Mouse (Mus musculus) liver, adult 2 months (tissue): ENCODE data around the gene D430041D05Rik.

Experiments used
- CTCF ChIP-seq: fragments of 200-500 bp; IDR thresholded peaks from 2 replicates; pipeline ENCODE4 v1.5.1; 2011; ENCODE audit warnings: low read depth, low read length, control low read depth
- POLR2A ChIP-seq: fragments of 200-500 bp; IDR thresholded peaks from 2 replicates; pipeline ENCODE4 v1.6.1; 2011; ENCODE audit warnings: low read length, control low read depth; ENCODE audit not compliant: insufficient read depth; ENCODE audit errors: extremely low read depth

- no peak for TF ChIP-seq CTCF
- TF ChIP-seq POLR2A: no peak
Observed at GRCm38 (mm10) chr2:104398651-104399290, 12.0 kb downstream of the D430041D05Rik start.
